Mouse (Mus musculus): ENCODE data around the gene Rbm41. TPM values are rescaled to one million over a fixed set of nuclear protein-coding genes. Genes with fewer than 3 reads are reported as not detected.

Gene Rbm41
- total RNA-seq (2015; ENCODE audit: low replicate concordance) (6.7 and 11.5 TPM in 2 replicates), total RNA-seq (2017; ENCODE audit: low replicate concordance) (1.4 and 1.5 TPM in 2 replicates)

GRCm38 (mm10) chrX:139997740-139998690, at the start of gene Rbm41:
Gene Rbm41 (minus strand): TSS chrX:139998595.
- ATAC-seq (replicated peaks; ENCODE audit: low FRiP score, poor library complexity, severe bottlenecking) = peak; percentile 79

DNA sequence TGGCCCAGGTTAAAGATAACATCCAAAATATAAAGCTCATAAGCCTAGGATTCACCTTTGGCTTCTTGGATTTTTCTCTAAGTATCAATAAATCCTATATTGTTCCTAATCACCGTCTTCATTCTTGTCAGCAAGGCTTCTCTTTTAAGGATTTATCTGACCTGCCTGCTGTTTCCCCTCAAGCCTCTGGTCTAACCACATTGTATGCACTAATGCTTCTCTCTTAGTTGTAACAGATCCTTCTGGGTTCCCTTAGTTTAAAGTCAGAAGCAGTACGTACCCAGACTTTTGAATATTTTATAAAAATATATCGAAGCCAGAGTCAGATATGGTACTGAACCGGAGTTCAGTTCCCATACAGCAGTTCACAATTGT, 283 bp upstream of the Rbm41 start:
- ATAC-seq (replicated peaks; ENCODE audit: low FRiP score, poor library complexity, severe bottlenecking) = no peak

GRCm38 (mm10) chrX:139982115-139982514, 16.3 kb downstream of the Rbm41 start:
- ATAC-seq (replicated peaks; ENCODE audit: low FRiP score, poor library complexity, severe bottlenecking) = 0 out of 2 replicates have a peak, but pooled peaks have one; percentile 54

DNA sequence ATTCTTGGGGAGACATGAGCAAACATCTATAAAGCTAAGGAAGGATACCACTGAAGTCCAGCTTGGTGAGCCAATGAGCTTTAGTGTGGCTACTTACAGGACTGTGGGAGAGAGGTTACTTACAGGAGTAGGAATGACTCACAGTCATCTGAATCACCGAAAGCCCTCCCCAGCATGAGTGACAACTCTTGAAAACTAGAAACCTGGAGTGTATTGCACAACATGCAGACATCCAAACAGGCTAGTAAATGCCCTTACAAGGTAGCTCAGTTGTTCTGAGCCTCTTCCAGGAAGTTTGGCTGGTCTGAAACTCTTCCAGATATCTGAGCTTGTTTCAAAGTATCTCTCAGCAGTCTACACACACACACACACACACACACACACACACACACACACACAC, 64.9 kb downstream of the Rbm41 start:
- no peak for ATAC-seq (replicated peaks; ENCODE audit: low FRiP score, poor library complexity, severe bottlenecking)

GRCm38 (mm10) chrX:139932472-139932871, 65.9 kb downstream of the Rbm41 start:
- no peak for ATAC-seq (replicated peaks; ENCODE audit: low FRiP score, poor library complexity, severe bottlenecking)

- no peak for ATAC-seq (replicated peaks; ENCODE audit: low FRiP score, poor library complexity, severe bottlenecking)
Measured at GRCm38 (mm10) chrX:139920572-139920971, 77.8 kb downstream of the Rbm41 start.

DNA sequence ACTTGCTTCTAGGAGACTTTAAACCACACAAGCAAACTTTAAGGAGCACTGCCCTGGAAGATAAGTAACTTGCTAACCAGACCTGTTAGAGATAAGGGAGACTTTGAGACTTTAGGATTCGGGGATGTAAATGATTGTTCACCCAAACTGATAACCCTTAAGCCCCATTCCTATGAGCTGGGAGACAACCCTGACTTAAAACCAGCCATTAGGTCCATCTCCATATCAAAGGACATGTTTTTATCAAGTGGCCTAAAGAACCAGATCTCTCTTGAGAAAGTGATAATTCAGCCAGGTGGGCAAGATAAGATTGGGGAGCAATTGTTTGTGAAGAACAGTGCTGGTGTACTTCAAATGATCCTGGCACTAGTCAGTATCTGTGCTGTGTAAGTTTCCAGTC, 107.0 kb downstream of the Rbm41 start:
- no peak for ATAC-seq (replicated peaks; ENCODE audit: low FRiP score, poor library complexity, severe bottlenecking)

DNA sequence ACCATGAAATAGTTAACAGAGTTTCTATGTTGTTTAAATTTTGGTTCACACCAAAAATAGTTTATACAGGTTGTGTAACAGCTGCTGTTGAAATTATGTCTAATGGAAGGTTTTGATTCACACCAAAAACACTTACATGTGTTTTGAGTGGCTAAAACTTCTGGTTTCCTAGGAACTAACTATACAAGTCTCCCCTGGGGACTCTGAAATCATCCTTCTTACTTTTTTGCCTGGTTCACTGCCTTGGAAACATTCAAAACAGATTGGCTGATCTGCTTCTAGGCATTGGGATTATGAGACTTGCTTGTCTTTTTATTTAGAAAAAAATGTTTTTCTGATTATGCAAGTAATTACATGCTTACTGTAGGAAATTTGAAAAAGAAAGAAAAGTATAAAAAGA, 115.2 kb downstream of the Rbm41 start:
- no peak for ATAC-seq (replicated peaks; ENCODE audit: low FRiP score, poor library complexity, severe bottlenecking)

DNA sequence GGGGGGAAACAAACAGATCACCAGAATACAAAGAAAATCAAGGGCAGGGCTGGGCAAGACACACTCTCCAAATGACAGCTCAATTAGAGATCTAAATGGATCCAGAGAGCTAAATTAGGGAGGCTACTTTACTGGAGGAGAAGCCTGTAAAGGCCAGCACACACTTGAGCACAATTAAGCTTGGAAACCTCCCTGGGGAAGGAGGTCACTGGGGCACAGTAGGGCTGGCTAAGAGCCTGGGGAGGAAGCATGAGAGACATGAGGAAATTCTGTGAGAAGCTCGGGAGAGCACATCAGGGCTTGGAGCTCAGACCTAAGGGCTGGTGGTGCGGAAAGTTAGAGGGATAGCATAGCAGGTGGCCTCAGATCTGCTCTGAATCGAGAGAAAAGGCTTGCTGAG, 120.5 kb downstream of the Rbm41 start:
- no peak for ATAC-seq (replicated peaks; ENCODE audit: low FRiP score, poor library complexity, severe bottlenecking)

- no peak for ATAC-seq (replicated peaks; ENCODE audit: low FRiP score, poor library complexity, severe bottlenecking)
Measured at GRCm38 (mm10) chrX:139877105-139877504, 121.3 kb downstream of the Rbm41 start.

- no peak for ATAC-seq (replicated peaks; ENCODE audit: low FRiP score, poor library complexity, severe bottlenecking)
Measured at GRCm38 (mm10) chrX:139870938-139871791, 127.2 kb downstream of the Rbm41 start, which contains the start of gene Morc4. Gene Morc4 (minus strand): TSS chrX:139871677.

GRCm38 (mm10) chrX:139870300-139870711, 128.1 kb downstream of the Rbm41 start:
- ATAC-seq (replicated peaks; ENCODE audit: low FRiP score, poor library complexity, severe bottlenecking) = no peak

DNA sequence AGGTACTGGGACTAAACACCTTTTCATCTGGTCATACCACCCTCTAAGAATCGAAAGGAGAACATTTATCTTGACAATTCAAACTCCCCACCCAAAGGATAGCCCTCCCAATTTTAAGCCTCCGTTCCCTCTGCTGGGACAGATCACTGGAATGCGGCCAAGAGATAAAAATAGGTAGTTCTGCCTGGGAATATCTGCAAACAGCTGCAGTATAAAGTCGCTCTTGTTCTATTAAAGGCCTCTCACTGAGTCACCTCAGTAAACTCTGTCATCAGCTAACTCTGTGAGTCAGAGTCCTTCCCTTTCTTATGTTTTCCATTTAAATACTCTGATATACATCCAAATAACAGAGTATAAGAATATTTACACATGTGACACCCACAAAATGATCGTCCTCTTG, 139.0 kb downstream of the Rbm41 start:
- no peak for ATAC-seq (replicated peaks; ENCODE audit: low FRiP score, poor library complexity, severe bottlenecking)

DNA sequence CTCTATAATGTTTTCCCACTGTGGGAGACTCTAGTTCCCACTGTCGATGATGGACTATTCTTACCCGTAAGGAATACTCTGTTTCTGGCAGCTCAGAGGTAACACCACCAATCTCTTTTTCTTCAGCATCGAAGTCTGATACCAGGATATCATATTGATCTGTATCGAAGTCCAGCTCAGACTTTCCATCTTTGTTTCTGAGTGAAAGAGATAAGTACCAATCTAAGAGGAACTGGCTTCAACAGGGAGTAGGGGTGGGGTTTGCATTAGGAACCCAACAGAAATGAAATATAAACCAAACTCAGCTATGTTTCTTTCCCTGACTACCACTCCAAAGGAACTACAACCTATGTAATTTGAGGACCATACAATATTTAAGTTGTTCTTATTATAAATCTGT, 143.6 kb downstream of the Rbm41 start:
- no peak for ATAC-seq (replicated peaks; ENCODE audit: low FRiP score, poor library complexity, severe bottlenecking)

DNA sequence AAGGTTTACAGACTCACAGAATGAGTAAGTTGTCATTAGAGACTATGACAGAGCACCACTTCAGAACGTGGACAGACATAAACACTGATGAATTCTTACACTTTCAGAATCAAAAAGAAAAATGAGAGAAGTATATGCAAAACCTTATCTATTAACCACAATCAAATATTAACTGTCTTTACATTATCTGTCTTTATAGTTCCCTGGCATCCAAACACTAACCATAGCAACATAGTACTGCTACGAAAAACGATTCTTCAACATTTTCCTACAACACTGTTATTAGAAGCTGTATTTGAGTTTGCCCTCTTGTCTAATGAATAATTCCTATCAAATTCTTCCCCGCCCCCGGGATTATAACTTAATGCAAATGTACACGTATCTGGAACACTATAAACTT, 157.3 kb downstream of the Rbm41 start:
- ATAC-seq (replicated peaks; ENCODE audit: low FRiP score, poor library complexity, severe bottlenecking) = no peak

Other genes with a start within 250 kb of the Rbm41 start
- gene Ripply1, start 216.2 kb downstream of the Rbm41 start, total RNA-seq (2015; ENCODE audit: low replicate concordance) = 1.3 TPM in 1 of 2 replicates, not detected in the other
- gene Ripply1, start 216.2 kb downstream of the Rbm41 start, total RNA-seq (2017; ENCODE audit: low replicate concordance) = not detected in 2 replicates
- not detected in 2 replicates for gene Cldn2, start 197.8 kb downstream of the Rbm41 start, total RNA-seq (2015; ENCODE audit: low replicate concordance)
- not detected in 2 replicates for gene Cldn2, start 197.8 kb downstream of the Rbm41 start, total RNA-seq (2017; ENCODE audit: low replicate concordance)
- 0.42 TPM in 1 of 2 replicates, not detected in the other for gene Morc4, start 126.9 kb downstream of the Rbm41 start, total RNA-seq (2015; ENCODE audit: low replicate concordance)
- gene Morc4, start 126.9 kb downstream of the Rbm41 start, total RNA-seq (2017; ENCODE audit: low replicate concordance) = not detected in 2 replicates
- gene Nup62cl, start 64.1 kb upstream of the Rbm41 start, total RNA-seq (2015; ENCODE audit: low replicate concordance) = not detected in 2 replicates
- gene Nup62cl, start 64.1 kb upstream of the Rbm41 start, total RNA-seq (2017; ENCODE audit: low replicate concordance) = not detected in 2 replicates
- gene Pih1h3b, start 64.3 kb upstream of the Rbm41 start, total RNA-seq (2015; ENCODE audit: low replicate concordance) = not detected in 2 replicates
- gene Pih1h3b, start 64.3 kb upstream of the Rbm41 start, total RNA-seq (2017; ENCODE audit: low replicate concordance) = not detected in 2 replicates